Comparison of ENCODE assay signal across 9 mouse cellular contexts in genomic region chr7:64192261-64192943, GRCm38 (mm10). TPM values are rescaled to one million over a fixed set of nuclear protein-coding genes. Genes with fewer than 3 reads are reported as not detected.
DNase-seq lines count a peak whose midpoint lies in the region; ATAC-seq lines count a peak whose summit lies in the region.
"Had no signal": no experiment of that assay in that cellular context is flagged by ENCODE, and none has a peak within 500 bp of the region (broad histone marks: within the 10 kb centered on the region; RNA-seq: fewer than 3 reads in every experiment).

No protein-coding gene starts in this region.

- WGBS in intestine, embryonic 15.5 days, result 28% methylated on average over 14 of the region's 14 CpGs
- WGBS in forebrain, embryonic 11.5 days, result 70% methylated on average over 14 of the region's 14 CpGs

- H3K27me3 ChIP-seq in intestine, embryonic 15.5 days (replicated peaks), result no peaks in the 10 kb centered on the region
- H3K27me3 ChIP-seq in forebrain, embryonic 11.5 days (ENCODE audit: control insufficient read depth, insufficient read depth, low read length), result no peaks in the 10 kb centered on the region
- H3K27me3 ChIP-seq: liver, embryonic 13.5 days had no signal

- peak; percentile 80 for ATAC-seq in intestine, embryonic 15.5 days
- ATAC-seq in forebrain, embryonic 11.5 days (replicated peaks; ENCODE audit: low FRiP score), result no peak

- H3K4me3 ChIP-seq in intestine, embryonic 15.5 days (replicated peaks), result no peak overlapping the region
- H3K4me3 ChIP-seq in forebrain, embryonic 11.5 days (ENCODE audit: low read depth, low read length), result no peak overlapping the region
- H3K4me3 ChIP-seq: liver, embryonic 13.5 days had no signal

- peak; percentile 50 to 55 for DNase-seq in cerebellum, postnatal 10 days
- DNase-seq in cerebellum, adult 9-10 months, result no peak
- peak; percentile 33 to 45 for DNase-seq in right cerebral cortex, postnatal 10 days (ENCODE audit: low spot score in 2 of 2)
- no peak for DNase-seq in right cerebral cortex, adult 18-20 months
- DNase-seq in gastrocnemius, postnatal 10 days, result peak; percentile 53
- peak; percentile 62 for DNase-seq in lung, postnatal 36 days
- no peak for DNase-seq in forebrain, embryonic 11.5 days (ENCODE audit: low spot score)
- DNase-seq: liver, embryonic 13.5 days had no signal

- H3K9ac ChIP-seq in intestine, embryonic 15.5 days, result no peak overlapping the region
- H3K9ac ChIP-seq in forebrain, embryonic 11.5 days (ENCODE audit: low read length), result no peak overlapping the region
- H3K9ac ChIP-seq: liver, embryonic 13.5 days had no signal

- H3K27ac ChIP-seq in intestine, embryonic 15.5 days, result 0 out of 2 replicates have a peak overlapping the region, but pooled peaks have one; percentile 27
- H3K27ac ChIP-seq in forebrain, embryonic 11.5 days (ENCODE audit: low read depth, low read length), result no peak overlapping the region
- H3K27ac ChIP-seq: liver, embryonic 13.5 days had no signal

- no peaks in the 10 kb centered on the region for H3K36me3 ChIP-seq in intestine, embryonic 15.5 days
- H3K36me3 ChIP-seq in forebrain, embryonic 11.5 days (ENCODE audit: control insufficient read depth, insufficient read depth, low read length), result no peaks in the 10 kb centered on the region
- H3K36me3 ChIP-seq: liver, embryonic 13.5 days had no signal

- H3K9me3 ChIP-seq in intestine, embryonic 15.5 days, result no peaks in the 10 kb centered on the region
- H3K9me3 ChIP-seq in forebrain, embryonic 11.5 days (ENCODE audit: control insufficient read depth, low read length), result no peaks in the 10 kb centered on the region
- H3K9me3 ChIP-seq: liver, embryonic 13.5 days had no signal

- H3K4me1 ChIP-seq in intestine, embryonic 15.5 days (replicated peaks), result peaks cover 15% of the 10 kb centered on the region
- no peaks in the 10 kb centered on the region for H3K4me1 ChIP-seq in forebrain, embryonic 11.5 days (replicated peaks; ENCODE audit: control insufficient read depth, insufficient read depth, low read length)

- H3K4me2 ChIP-seq in intestine, embryonic 15.5 days (replicated peaks), result 0 out of 2 replicates have a peak overlapping the region, but pooled peaks have one; percentile 22
- H3K4me2 ChIP-seq in forebrain, embryonic 11.5 days (ENCODE audit: low read depth, low read length, severe bottlenecking), result no peak overlapping the region
- H3K4me2 ChIP-seq: liver, embryonic 13.5 days had no signal

RNA-seq across cellular contexts. Expression of gene Trpm1, which starts 38.8 kb away (rescaled TPM):
- under 1 TPM; 0.38 to 0.66 TPM for total RNA-seq in gastrocnemius, postnatal 10 days (2021)
- not detected in 2 replicates for polyA plus RNA-seq in intestine, embryonic 15.5 days (2015; fragmentation: Nextera tagmentation; extraction: Ambion mirVana)
- 0.81 and 2.3 TPM in 2 replicates for polyA plus RNA-seq in forebrain, embryonic 11.5 days (2014; fragmentation: Nextera tagmentation; extraction: Ambion mirVana)
- polyA plus RNA-seq: liver, embryonic 13.5 days had no signal

Comparison
In these comparisons a context has a peak if more than half of its experiments do, and no peak if none do; other contexts are left out.
1. DNase-seq: peak in cerebellum, postnatal 10 days (2 of 2), right cerebral cortex, postnatal 10 days (2 of 2), gastrocnemius, postnatal 10 days (single experiment) and lung, postnatal 36 days (single experiment); none in cerebellum, adult 9-10 months (single experiment), right cerebral cortex, adult 18-20 months (single experiment) and forebrain, embryonic 11.5 days (single experiment).